In genomic region chr1:93083420-93084285, GRCm38 (mm10) we compare ENCODE assay signal across 13 mouse cellular contexts. TPM values are rescaled to one million over a fixed set of nuclear protein-coding genes. Genes with fewer than 3 reads are reported as not detected.
A peak's percentile ranks its signal among the peaks of the same experiment; 100 is the strongest.
DNase-seq lines count a peak whose midpoint lies in the region; ATAC-seq and TF ChIP-seq lines count a peak whose summit lies in the region.
"Had no signal": no experiment of that assay in that cellular context is flagged by ENCODE, and none has a peak within 500 bp of the region (broad histone marks: within the 10 kb centered on the region; RNA-seq: fewer than 3 reads in every experiment).

No protein-coding gene starts in this region.

- H3K27ac ChIP-seq in midbrain, postnatal 0 days (ENCODE audit: low read depth, low read length): peak overlapping the region; percentile 32
- no peak overlapping the region for H3K27ac ChIP-seq in midbrain, embryonic 11.5 days (ENCODE audit: low read depth, low read length)
- peak overlapping the region; percentile 76 for H3K27ac ChIP-seq in left cerebral cortex, adult 2 months
- no peak overlapping the region for H3K27ac ChIP-seq in kidney, embryonic 14.5 days (ENCODE audit: low read depth, low read length)
- no peak overlapping the region for H3K27ac ChIP-seq in midbrain, embryonic 16.5 days (ENCODE audit: low read length)
- H3K27ac ChIP-seq: lung, embryonic 15.5 days had no signal

- no peak overlapping the region for H3K9ac ChIP-seq in midbrain, postnatal 0 days (replicated peaks; ENCODE audit: low read length, poor library complexity, severe bottlenecking)
- H3K9ac ChIP-seq in midbrain, embryonic 11.5 days (ENCODE audit: low read length): no peak overlapping the region
- no peak overlapping the region for H3K9ac ChIP-seq in kidney, embryonic 14.5 days (ENCODE audit: low read depth, low read length)
- no peak overlapping the region for H3K9ac ChIP-seq in midbrain, embryonic 16.5 days (ENCODE audit: low read depth, low read length)
- H3K9ac ChIP-seq: lung, embryonic 15.5 days had no signal

- no peaks in the 10 kb centered on the region for H3K9me3 ChIP-seq in midbrain, postnatal 0 days (ENCODE audit: low read length)
- H3K9me3 ChIP-seq in midbrain, embryonic 11.5 days (ENCODE audit: control insufficient read depth, low read length): no peaks in the 10 kb centered on the region
- no peaks in the 10 kb centered on the region for H3K9me3 ChIP-seq in kidney, embryonic 14.5 days (ENCODE audit: control insufficient read depth, low read length)
- no peaks in the 10 kb centered on the region for H3K9me3 ChIP-seq in midbrain, embryonic 16.5 days (replicated peaks; ENCODE audit: control insufficient read depth, low read length, poor library complexity, severe bottlenecking)
- H3K9me3 ChIP-seq: lung, embryonic 15.5 days had no signal

- no peak for TF ChIP-seq CTCF in midbrain, postnatal 0 days (IDR thresholded peaks at IDR 0.05)
- no peak for TF ChIP-seq CTCF in left cerebral cortex, adult 2 months (IDR thresholded peaks at IDR 0.05)

- ATAC-seq in midbrain, postnatal 0 days (ENCODE audit: low FRiP score): no peak
- ATAC-seq in midbrain, embryonic 11.5 days (ENCODE audit: low FRiP score): no peak
- ATAC-seq in kidney, embryonic 14.5 days (ENCODE audit: low FRiP score, low TSS enrichment): no peak
- no peak for ATAC-seq in midbrain, embryonic 16.5 days

- H3K4me3 ChIP-seq in midbrain, postnatal 0 days (ENCODE audit: low read depth, low read length): no peak overlapping the region
- no peak overlapping the region for H3K4me3 ChIP-seq in midbrain, embryonic 11.5 days (ENCODE audit: low read depth, low read length)
- no peak overlapping the region for H3K4me3 ChIP-seq in left cerebral cortex, adult 2 months
- no peak overlapping the region for H3K4me3 ChIP-seq in kidney, embryonic 14.5 days (ENCODE audit: low read length)
- H3K4me3 ChIP-seq in midbrain, embryonic 16.5 days (ENCODE audit: low read depth, low read length): no peak overlapping the region
- H3K4me3 ChIP-seq: lung, embryonic 15.5 days had no signal

- H3K4me2 ChIP-seq in midbrain, postnatal 0 days (ENCODE audit: low read depth, low read length, poor library complexity, severe bottlenecking): no peak overlapping the region
- no peak overlapping the region for H3K4me2 ChIP-seq in midbrain, embryonic 11.5 days
- H3K4me2 ChIP-seq in kidney, embryonic 14.5 days (replicated peaks; ENCODE audit: low read depth, low read length): no peak overlapping the region
- H3K4me2 ChIP-seq in midbrain, embryonic 16.5 days (ENCODE audit: low read length): no peak overlapping the region
- H3K4me2 ChIP-seq: lung, embryonic 15.5 days had no signal

- 0 out of 2 replicates have a peak, but pooled peaks cover 3% of the 10 kb centered on the region for H3K4me1 ChIP-seq in midbrain, postnatal 0 days (ENCODE audit: insufficient read depth, low read length)
- H3K4me1 ChIP-seq in midbrain, embryonic 11.5 days (ENCODE audit: control insufficient read depth, insufficient read depth, low read length): peaks cover 14% of the 10 kb centered on the region
- H3K4me1 ChIP-seq in kidney, embryonic 14.5 days (ENCODE audit: control insufficient read depth, insufficient read depth, low read length): no peaks in the 10 kb centered on the region
- H3K4me1 ChIP-seq in midbrain, embryonic 16.5 days (ENCODE audit: control insufficient read depth, insufficient read depth, low read length): 0 out of 2 replicates have a peak, but pooled peaks cover 16% of the 10 kb centered on the region

- intact Hi-C loops in left cerebral cortex, adult 2 months (cut with DNase I): loop anchor here (2.0 kb wide), 1 partner anchor 17 kb away; the partner anchor contains the start of gene Kif1a

- no peak for DNase-seq in midbrain, postnatal 0 days (ENCODE audit: low spot score)
- no peak for DNase-seq in midbrain, embryonic 11.5 days (ENCODE audit: low spot score, missing footprints)
- DNase-seq in cerebellum, adult 9-10 months: peak; percentile 84
- DNase-seq in left cerebral cortex, adult 2 months (ENCODE audit: extremely low spot score in 1 of 2, low spot score in 2 of 2): peak in 1 of 2 experiments; percentile 59
- DNase-seq in right cerebral cortex, postnatal 14 days: peak; percentile 53
- no peak for DNase-seq in ovary, postnatal 10 days (ENCODE audit: low spot score)
- DNase-seq: heart, postnatal 10 days had no signal

- H3K36me3 ChIP-seq in midbrain, postnatal 0 days (ENCODE audit: insufficient read depth, low read length): peaks cover 41% of the 10 kb centered on the region
- no peaks in the 10 kb centered on the region for H3K36me3 ChIP-seq in midbrain, embryonic 11.5 days (ENCODE audit: control insufficient read depth, insufficient read depth, low read length)
- H3K36me3 ChIP-seq in kidney, embryonic 14.5 days (ENCODE audit: control insufficient read depth, insufficient read depth, low read length): no peaks in the 10 kb centered on the region
- peaks cover 40% of the 10 kb centered on the region for H3K36me3 ChIP-seq in midbrain, embryonic 16.5 days (ENCODE audit: control insufficient read depth, insufficient read depth, low read length)
- H3K36me3 ChIP-seq: lung, embryonic 15.5 days had no signal

- 80% methylated on average over 12 of the region's 12 CpGs for WGBS in midbrain, postnatal 0 days
- WGBS in midbrain, embryonic 11.5 days: 92% methylated on average over 12 of the region's 12 CpGs
- WGBS in kidney, embryonic 14.5 days: 72% methylated on average over 12 of the region's 12 CpGs
- WGBS in midbrain, embryonic 16.5 days: 85% methylated on average over 12 of the region's 12 CpGs

- no peaks in the 10 kb centered on the region for H3K27me3 ChIP-seq in midbrain, postnatal 0 days (ENCODE audit: insufficient read depth, low read length)
- no peaks in the 10 kb centered on the region for H3K27me3 ChIP-seq in midbrain, embryonic 11.5 days (ENCODE audit: control insufficient read depth, insufficient read depth, low read length)
- H3K27me3 ChIP-seq in kidney, embryonic 14.5 days (ENCODE audit: control insufficient read depth, insufficient read depth, low read length): no peaks in the 10 kb centered on the region
- no peaks in the 10 kb centered on the region for H3K27me3 ChIP-seq in midbrain, embryonic 16.5 days (ENCODE audit: control insufficient read depth, insufficient read depth, low read depth, low read length)
- H3K27me3 ChIP-seq: lung, embryonic 15.5 days had no signal

RNA-seq across cellular contexts. Expression of gene Kif1a, which starts 18.1 kb away (rescaled TPM):
- total RNA-seq in midbrain, postnatal 0 days (2014; rRNA removed): 677 and 686 TPM in 2 replicates
- 690 and 716 TPM in 2 replicates for polyA plus RNA-seq in midbrain, postnatal 0 days (2015; fragmentation: Nextera tagmentation; extraction: Ambion mirVana)
- 51.0 and 59.6 TPM in 2 replicates for polyA plus RNA-seq in midbrain, embryonic 11.5 days (2014; fragmentation: Nextera tagmentation; extraction: Ambion mirVana)
- 100 to 1,000 TPM; 730 to 772 TPM for total RNA-seq in left cerebral cortex, adult 2 months (2021)
- polyA plus RNA-seq in kidney, embryonic 14.5 days (2014; fragmentation: Nextera tagmentation; extraction: Ambion mirVana): 3.2 and 6.9 TPM in 2 replicates
- 514 and 519 TPM in 2 replicates for polyA plus RNA-seq in midbrain, embryonic 16.5 days (2015; fragmentation: Nextera tagmentation; extraction: Ambion mirVana)

RNA-seq across cellular contexts. Expression of gene Agxt, which starts 51.4 kb away (rescaled TPM):
- total RNA-seq in midbrain, postnatal 0 days (2014; rRNA removed): not detected in 2 replicates
- polyA plus RNA-seq in midbrain, postnatal 0 days (2015; fragmentation: Nextera tagmentation; extraction: Ambion mirVana): not detected in 2 replicates
- not detected in 2 replicates for polyA plus RNA-seq in midbrain, embryonic 11.5 days (2014; fragmentation: Nextera tagmentation; extraction: Ambion mirVana)
- total RNA-seq in left cerebral cortex, adult 2 months (2021): not detected
- not detected in 2 replicates for polyA plus RNA-seq in kidney, embryonic 14.5 days (2014; fragmentation: Nextera tagmentation; extraction: Ambion mirVana)
- not detected in 2 replicates for polyA plus RNA-seq in midbrain, embryonic 16.5 days (2015; fragmentation: Nextera tagmentation; extraction: Ambion mirVana)
- total RNA-seq: gastrocnemius, adult 8-10 months; heart, postnatal 10 days; left cerebral cortex, postnatal 36 days had no signal
- polyA plus RNA-seq: kidney, embryonic 16.5 days; lung, embryonic 15.5 days had no signal

Comparison
In these comparisons a context has a peak if more than half of its experiments do, and no peak if none do; other contexts are left out.
1. H3K27ac ChIP-seq: peak in midbrain, postnatal 0 days (single experiment) and left cerebral cortex, adult 2 months (single experiment); none in midbrain, embryonic 11.5 days (single experiment), kidney, embryonic 14.5 days (single experiment) and midbrain, embryonic 16.5 days (single experiment).
2. DNase-seq: peak in cerebellum, adult 9-10 months (single experiment) and right cerebral cortex, postnatal 14 days (single experiment); none in midbrain, postnatal 0 days (single experiment), midbrain, embryonic 11.5 days (single experiment) and ovary, postnatal 10 days (single experiment).